Mouse (Mus musculus): ENCODE measurements around the gene Ehmt2. TPM values are rescaled to one million over a fixed set of nuclear protein-coding genes. Genes with fewer than 3 reads are reported as not detected.

The Ehmt2 gene
- polyA plus RNA-seq, 1 experiment from 2014 or later: 88.0 TPM

GRCm38 (mm10) chr17:34879336-34879879, 18.9 kb upstream of the Ehmt2 start, which contains the start of gene Zbtb12:
TSS of gene Zbtb12 (plus strand) at chr17:34879483.
- Histone ChIP-seq H3K27me3 (ENCODE audit: low read depth, poor library complexity, severe bottlenecking) (peaks cover 25% of the 10 kb centered on the region), H3K9me3 (replicated peaks) (no peaks in the 10 kb centered on the region), H3K4me1 (peaks cover 9% of the 10 kb centered on the region), H3K27ac (replicated peaks) (no peak within 1 kb of the TSS), H3K36me3 (no peaks in the 10 kb centered on the region), H3K4me3 (no peak within 1 kb of the TSS)
- 66% methylated on average over 11 of the region's 11 CpGs for WGBS
- no peak for DNase-seq (ENCODE audit: low spot score)

GRCm38 (mm10) chr17:34881166-34881565, 17.1 kb upstream of the Ehmt2 start:
- Histone ChIP-seq H3K27me3 (ENCODE audit: low read depth, poor library complexity, severe bottlenecking) (peaks cover 25% of the 10 kb centered on the region), H3K4me1 (peaks cover 9% of the 10 kb centered on the region), H3K9me3 (replicated peaks) (no peaks in the 10 kb centered on the region), H3K27ac (replicated peaks) (no peak overlapping the region), H3K4me3 (peak overlapping the region; percentile 20; the same call in 1 of the 2 replicates), H3K36me3 (no peaks in the 10 kb centered on the region)
- DNase-seq (ENCODE audit: low spot score): no peak

GRCm38 (mm10) chr17:34881683-34882310, 16.5 kb upstream of the Ehmt2 start, which contains the start of gene Gm20547:
TSS of gene Gm20547 (minus strand) at chr17:34882042.
- no peaks in the 10 kb centered on the region for H3K9me3 ChIP-seq (replicated peaks)
- H3K27me3 ChIP-seq (ENCODE audit: low read depth, poor library complexity, severe bottlenecking): peaks cover 25% of the 10 kb centered on the region
- peaks cover 9% of the 10 kb centered on the region for H3K4me1 ChIP-seq
- peak within 1 kb of the TSS; percentile 20; the same call in 1 of the 2 replicates for H3K4me3 ChIP-seq
- no peak for DNase-seq (ENCODE audit: low spot score)
- no peak within 1 kb of the TSS for H3K27ac ChIP-seq (replicated peaks)
- WGBS: 14% methylated on average over 15 of the region's 15 CpGs
- H3K36me3 ChIP-seq: no peaks in the 10 kb centered on the region

GRCm38 (mm10) chr17:34883332-34883731, 14.9 kb upstream of the Ehmt2 start:
- Histone ChIP-seq H3K27me3 (ENCODE audit: low read depth, poor library complexity, severe bottlenecking) (peaks cover 25% of the 10 kb centered on the region), H3K4me3 (no peak overlapping the region), H3K27ac (replicated peaks) (no peak overlapping the region), H3K9me3 (replicated peaks) (no peaks in the 10 kb centered on the region), H3K36me3 (no peaks in the 10 kb centered on the region), H3K4me1 (peaks cover 9% of the 10 kb centered on the region)
- DNase-seq (ENCODE audit: low spot score): no peak
- WGBS: 78% methylated on average over 3 of the region's 3 CpGs

DNA sequence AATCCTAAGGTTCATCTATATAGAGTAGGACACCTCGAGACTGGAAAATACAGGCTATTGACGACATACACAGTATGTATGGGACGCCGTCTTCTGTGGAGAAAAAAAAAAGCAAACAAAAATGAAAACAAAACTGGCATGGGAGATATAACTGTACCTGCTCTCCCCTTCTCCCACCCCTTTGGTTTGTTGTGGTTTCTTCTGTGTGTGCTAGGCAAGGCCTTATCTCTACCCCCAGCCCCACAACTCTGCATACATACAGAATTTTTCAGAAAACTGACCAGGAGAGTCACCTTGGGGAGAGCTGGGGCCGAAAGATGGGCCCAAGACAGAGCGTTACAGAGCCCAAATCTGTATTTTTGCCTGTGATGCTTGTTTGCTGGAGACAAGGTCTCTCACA, 13.6 kb upstream of the Ehmt2 start:
- no peaks in the 10 kb centered on the region for H3K9me3 ChIP-seq (replicated peaks)
- H3K4me3 ChIP-seq: no peak overlapping the region
- peaks cover 9% of the 10 kb centered on the region for H3K4me1 ChIP-seq
- 89% methylated on average over 6 of the region's 6 CpGs for whole genome bisulfite sequencing
- no peak for DNase-seq (ENCODE audit: low spot score)
- H3K36me3 ChIP-seq: no peaks in the 10 kb centered on the region
- H3K27ac ChIP-seq (replicated peaks): no peak overlapping the region
- peaks cover 25% of the 10 kb centered on the region for H3K27me3 ChIP-seq (ENCODE audit: low read depth, poor library complexity, severe bottlenecking)

GRCm38 (mm10) chr17:34885615-34886014, 12.7 kb upstream of the Ehmt2 start:
- Histone ChIP-seq H3K36me3 (no peaks in the 10 kb centered on the region), H3K4me1 (peaks cover 9% of the 10 kb centered on the region), H3K9me3 (replicated peaks) (no peaks in the 10 kb centered on the region), H3K27ac (replicated peaks) (no peak overlapping the region), H3K4me3 (no peak overlapping the region), H3K27me3 (ENCODE audit: low read depth, poor library complexity, severe bottlenecking) (peaks cover 25% of the 10 kb centered on the region)
- no peak for DNase-seq (ENCODE audit: low spot score)
- WGBS: 81% methylated on average over 3 of the region's 3 CpGs

- Histone ChIP-seq H3K9me3 (replicated peaks) (no peaks in the 10 kb centered on the region), H3K36me3 (no peaks in the 10 kb centered on the region), H3K4me1 (peaks cover under 1% of the 10 kb centered on the region; the same call in 1 of the 2 replicates), H3K27ac (replicated peaks) (no peak overlapping the region), H3K27me3 (ENCODE audit: low read depth, poor library complexity, severe bottlenecking) (peaks cover 8% of the 10 kb centered on the region; the same call in 1 of the 2 replicates), H3K4me3 (no peak overlapping the region)
- no peak for DNase-seq (ENCODE audit: low spot score)
- 84% methylated on average over 5 of the region's 5 CpGs for WGBS
These were observed 10.3 kb upstream of the Ehmt2 start for GRCm38 (mm10) chr17:34887942-34888341.

DNA sequence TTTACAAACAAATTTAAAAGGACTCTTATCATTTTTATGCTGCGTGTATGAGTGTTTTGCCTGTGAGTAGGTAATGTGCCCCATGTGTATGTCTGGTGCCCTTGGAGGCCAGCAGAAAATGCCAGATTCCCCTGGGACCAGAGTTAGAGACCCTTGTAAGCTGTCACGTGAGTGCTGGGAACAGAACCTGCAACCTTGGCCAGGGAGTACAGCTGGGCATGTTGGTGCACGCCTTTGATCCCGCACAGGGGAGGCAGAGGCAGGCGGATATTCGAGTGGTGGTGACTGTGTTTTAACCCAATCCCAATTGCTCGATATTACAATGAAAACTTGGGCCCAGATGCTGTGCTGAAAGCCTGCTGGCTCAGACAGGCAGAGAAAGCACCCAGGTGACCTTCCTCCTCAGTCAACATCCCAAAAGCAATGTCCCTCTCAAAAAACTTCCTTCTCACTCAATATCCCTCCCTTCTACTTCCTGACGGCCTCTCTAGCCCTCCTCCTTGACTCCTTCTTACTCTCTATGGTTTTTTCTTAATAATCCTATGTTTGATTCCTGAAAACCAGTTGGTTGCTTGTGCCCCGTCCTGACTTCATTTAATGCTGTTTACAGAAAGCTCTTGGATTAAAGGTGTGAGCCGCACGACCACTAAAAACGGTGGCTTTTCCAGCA, 8.1 kb upstream of the Ehmt2 start:
- WGBS: 89% methylated on average over 12 of the region's 12 CpGs
- H3K9me3 ChIP-seq (replicated peaks): no peaks in the 10 kb centered on the region
- no peak overlapping the region for H3K27ac ChIP-seq (replicated peaks)
- no peaks in the 10 kb centered on the region for H3K27me3 ChIP-seq (ENCODE audit: low read depth, poor library complexity, severe bottlenecking)
- H3K4me1 ChIP-seq: peaks cover 22% of the 10 kb centered on the region
- H3K4me3 ChIP-seq: no peak overlapping the region
- no peak for DNase-seq (ENCODE audit: low spot score)
- no peaks in the 10 kb centered on the region for H3K36me3 ChIP-seq

DNA sequence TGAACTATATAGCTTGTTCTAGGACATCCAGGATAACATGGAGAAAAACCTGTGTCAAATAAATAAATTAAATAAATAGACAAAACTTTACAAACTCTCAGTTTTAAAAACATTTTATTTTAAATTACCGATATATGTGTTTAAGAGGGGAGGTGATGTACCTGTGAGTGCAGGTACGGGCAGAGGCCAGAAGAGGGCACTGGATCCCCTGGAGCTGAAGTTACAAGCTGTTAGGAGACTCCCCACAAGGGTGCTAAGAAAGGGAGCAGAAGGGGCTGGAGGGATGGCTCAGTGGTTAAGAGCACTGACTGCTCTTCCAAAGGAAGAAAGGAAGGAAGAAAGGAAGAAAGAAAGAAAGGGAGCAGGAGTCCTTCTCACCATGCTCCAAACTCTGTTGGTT, 6.9 kb upstream of the Ehmt2 start:
- H3K27me3 ChIP-seq (ENCODE audit: low read depth, poor library complexity, severe bottlenecking): no peaks in the 10 kb centered on the region
- peaks cover 33% of the 10 kb centered on the region for H3K4me1 ChIP-seq
- H3K4me3 ChIP-seq: no peak overlapping the region
- H3K27ac ChIP-seq (replicated peaks): no peak overlapping the region
- H3K9me3 ChIP-seq (replicated peaks): peaks cover 6% of the 10 kb centered on the region; the same call in 1 of the 2 replicates
- 92% methylated on average over 2 of the region's 2 CpGs for WGBS
- DNase-seq (ENCODE audit: low spot score): no peak
- peaks cover 11% of the 10 kb centered on the region for H3K36me3 ChIP-seq

DNA sequence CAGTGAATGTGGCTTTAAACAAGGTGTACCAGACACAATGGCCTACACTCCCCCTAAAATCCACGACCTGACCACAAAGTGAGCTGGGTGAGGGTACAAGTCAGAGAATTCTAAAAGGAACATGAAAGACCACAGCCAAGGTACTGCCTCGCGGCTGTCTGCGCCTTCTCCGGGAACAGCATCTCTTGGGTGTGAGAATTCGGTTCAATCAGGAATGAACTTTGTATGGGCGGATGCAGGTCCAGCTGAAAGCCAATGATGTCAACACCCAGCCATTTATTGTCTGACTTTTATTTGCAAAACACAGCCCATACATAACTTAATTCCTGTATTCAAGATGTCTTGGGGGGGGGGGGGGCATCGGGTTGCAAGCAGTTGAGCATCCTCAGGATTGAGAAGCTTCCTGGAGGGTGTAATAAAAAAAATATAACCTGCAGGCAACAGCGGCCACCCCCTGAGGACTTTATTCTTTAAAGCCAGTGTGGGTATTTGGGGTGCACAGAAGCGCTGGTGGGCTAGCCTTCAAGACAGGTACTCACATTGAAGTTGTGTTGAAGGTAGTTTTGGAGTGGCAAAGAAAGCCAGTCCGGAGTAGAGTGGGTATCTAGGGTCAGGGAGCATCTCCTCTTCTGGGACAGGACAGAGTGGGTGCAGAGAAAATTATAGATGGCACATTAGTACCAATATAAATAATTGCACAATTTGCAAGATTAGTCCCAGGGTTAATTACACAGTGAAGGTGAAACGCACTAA, 5.0 kb upstream of the Ehmt2 start:
- Histone ChIP-seq H3K27me3 (ENCODE audit: low read depth, poor library complexity, severe bottlenecking) (no peaks in the 10 kb centered on the region), H3K36me3 (peaks cover 16% of the 10 kb centered on the region), H3K9me3 (replicated peaks) (peaks cover 7% of the 10 kb centered on the region; the same call in 1 of the 2 replicates), H3K27ac (replicated peaks) (peak overlapping the region; percentile 98), H3K4me1 (peaks cover 49% of the 10 kb centered on the region), H3K4me3 (peak overlapping the region; percentile 100)
- no peak for DNase-seq (ENCODE audit: low spot score)
- 76% methylated on average over 12 of the region's 12 CpGs for WGBS

DNA sequence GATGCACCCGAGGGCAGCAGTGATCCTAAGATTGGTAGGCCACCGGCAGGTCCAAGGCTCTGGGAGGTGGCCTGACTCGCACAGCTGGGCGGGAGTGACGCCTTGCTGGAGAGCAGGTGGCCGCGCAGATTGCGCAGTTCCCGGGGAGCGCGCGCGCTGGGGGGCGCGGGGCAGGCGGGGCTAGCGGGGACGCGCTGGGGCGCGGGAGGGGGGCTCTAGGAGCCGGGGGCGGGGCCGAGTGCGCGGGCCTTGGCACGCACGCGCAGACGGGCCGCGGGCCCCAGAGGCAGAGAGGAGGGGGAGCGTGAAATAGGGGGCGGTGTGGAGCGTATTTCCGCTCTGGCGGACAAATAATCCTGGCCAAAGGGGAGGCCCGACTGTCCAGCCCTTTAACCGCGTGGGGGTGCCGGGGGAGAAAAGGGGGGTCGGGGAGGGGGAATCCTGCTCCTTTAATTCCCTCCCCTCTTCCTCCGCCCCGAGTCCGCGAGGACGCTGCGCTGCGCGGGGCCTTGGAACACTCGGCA, 4.1 kb upstream of the Ehmt2 start:
- Histone ChIP-seq H3K4me1 (peaks cover 51% of the 10 kb centered on the region), H3K4me3 (peak overlapping the region; percentile 100), H3K9me3 (replicated peaks) (peaks cover 7% of the 10 kb centered on the region; the same call in 1 of the 2 replicates), H3K27ac (replicated peaks) (peak overlapping the region; percentile 98), H3K27me3 (ENCODE audit: low read depth, poor library complexity, severe bottlenecking) (no peaks in the 10 kb centered on the region), H3K36me3 (peaks cover 16% of the 10 kb centered on the region)
- WGBS: under 1% methylated on average over 39 of the region's 51 CpGs
- DNase-seq (ENCODE audit: low spot score): peak; percentile 96

DNA sequence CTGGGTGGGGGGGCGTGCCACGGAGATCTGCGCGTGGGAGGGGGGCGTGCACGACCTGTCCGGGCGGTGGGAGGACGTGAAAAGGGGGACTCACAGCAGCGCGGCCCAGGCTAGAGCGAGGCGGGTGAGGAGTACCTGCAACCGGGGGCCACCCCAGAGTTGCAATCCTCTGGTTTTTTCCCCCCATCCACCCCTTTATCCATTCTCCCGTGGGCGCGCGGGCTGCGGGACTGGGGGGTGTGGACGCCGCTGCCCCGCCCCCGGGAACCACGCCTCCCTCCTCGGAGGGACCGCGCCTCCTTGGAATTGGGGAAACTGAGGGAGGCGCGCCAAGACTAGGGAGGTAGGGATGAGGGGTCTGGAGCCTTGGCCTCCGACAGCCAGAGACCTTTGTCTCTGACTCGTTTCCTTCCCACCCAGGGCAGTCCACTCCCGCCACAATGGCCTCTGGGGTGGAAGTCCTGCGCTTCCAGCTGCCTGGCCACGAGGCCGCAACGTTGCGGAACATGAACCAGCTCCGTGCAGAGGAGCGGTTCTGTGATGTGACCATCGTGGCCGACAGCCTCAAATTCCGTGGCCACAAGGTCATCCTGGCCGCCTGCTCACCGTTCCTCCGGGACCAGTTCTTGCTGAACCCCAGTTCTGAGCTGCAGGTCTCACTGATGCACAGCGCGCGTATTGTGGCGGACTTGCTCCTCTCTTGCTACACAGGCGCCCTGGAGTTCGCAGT, 3.3 kb upstream of the Ehmt2 start:
- 9% methylated on average over 51 of the region's 51 CpGs for WGBS
- Histone ChIP-seq H3K4me1 (peaks cover 59% of the 10 kb centered on the region), H3K27me3 (ENCODE audit: low read depth, poor library complexity, severe bottlenecking) (no peaks in the 10 kb centered on the region), H3K27ac (replicated peaks) (peak overlapping the region; percentile 98), H3K9me3 (replicated peaks) (peaks cover 7% of the 10 kb centered on the region; the same call in 1 of the 2 replicates), H3K4me3 (peak overlapping the region; percentile 100), H3K36me3 (peaks cover 16% of the 10 kb centered on the region)
- DNase-seq (ENCODE audit: low spot score): peak; percentile 53
